Mouse (Mus musculus) forebrain, embryonic 11.5 days (tissue): Measurements from ENCODE around the gene Gm4869. TPM values are rescaled to one million over a fixed set of nuclear protein-coding genes. Genes with fewer than 3 reads are reported as not detected.
"Not testable (repeated sequence)": the region's sequence is repeated elsewhere in the genome, so short reads cannot be mapped to it uniquely, and the experiment has no call there.

Source experiments
- ATAC-seq: fragments of 200-750 bp; cut with Nextera tagmentation; replicated peaks from 2 replicates; pipeline ENCODE4 v1.8.0; 2017; ENCODE audit warnings: moderate TSS enrichment; ENCODE audit not compliant: low FRiP score
- DNase-seq: peaks from one replicate; pipeline ENCODE4 v3.0.0-alpha.2; 2017; ENCODE audit warnings: low spot score
- H3K27ac ChIP-seq: fragments of 300-500 bp; sonication (generic); 2 replicates; pipeline ENCODE4 v1.5.1; 2014; ENCODE audit warnings: low read depth, low read length
- H3K27me3 ChIP-seq: fragments of 300-500 bp; sonication (generic); 2 replicates; pipeline ENCODE4 v1.6.1; 2014; ENCODE audit warnings: mild to moderate bottlenecking, low read length, mixed read lengths; ENCODE audit not compliant: control insufficient read depth, insufficient read depth
- H3K36me3 ChIP-seq: fragments of 300-500 bp; sonication (generic); 2 replicates; pipeline ENCODE4 v1.6.1; 2014; ENCODE audit warnings: mild to moderate bottlenecking, low read length, moderate library complexity, mixed read lengths; ENCODE audit not compliant: control insufficient read depth, insufficient read depth
- H3K4me1 ChIP-seq: fragments of 300-500 bp; sonication (generic); replicated peaks from 2 replicates; pipeline ENCODE4 v1.6.1; 2014; ENCODE audit warnings: low read length, mixed read lengths; ENCODE audit not compliant: control insufficient read depth, insufficient read depth
- H3K4me2 ChIP-seq: fragments of 300-500 bp; sonication (generic); 2 replicates; pipeline ENCODE4 v1.6.1; 2014; ENCODE audit warnings: low read depth, mild to moderate bottlenecking, low read length, moderate library complexity, mixed read lengths; ENCODE audit not compliant: severe bottlenecking
- H3K4me3 ChIP-seq: fragments of 300-500 bp; sonication (generic); 2 replicates; pipeline ENCODE4 v1.5.1; 2014; ENCODE audit warnings: low read depth, low read length
- H3K9ac ChIP-seq: fragments of 300-500 bp; sonication (generic); 2 replicates; pipeline ENCODE4 v1.6.1; 2014; ENCODE audit warnings: low read length
- H3K9me3 ChIP-seq: fragments of 300-500 bp; sonication (generic); 2 replicates; pipeline ENCODE4 v1.6.1; 2016; ENCODE audit warnings: low read length, mixed read lengths; ENCODE audit not compliant: control insufficient read depth
- WGBS: fragments of 180-500 bp; shearing (Covaris S2); extraction: QIAGEN DNeasy Blood & Tissue Kit; methylation state at CpG from one replicate; pipeline ENCODE4 v1.1.7; 2014; 5-methylcytosine and 5-hydroxymethylcytosine counted together
- polyA plus RNA-seq: library from polyadenylated mRNA; unstranded; fragments of >200 nt; fragmentation: Nextera tagmentation; extraction: Ambion mirVana; gene quantifications from 2 replicates; pipeline ENCODE4 v1.2.1, GENCODE M21; 2014

The Gm4869 gene
- polyA plus RNA-seq, 1 experiment from 2014 or later = not detected

DNA sequence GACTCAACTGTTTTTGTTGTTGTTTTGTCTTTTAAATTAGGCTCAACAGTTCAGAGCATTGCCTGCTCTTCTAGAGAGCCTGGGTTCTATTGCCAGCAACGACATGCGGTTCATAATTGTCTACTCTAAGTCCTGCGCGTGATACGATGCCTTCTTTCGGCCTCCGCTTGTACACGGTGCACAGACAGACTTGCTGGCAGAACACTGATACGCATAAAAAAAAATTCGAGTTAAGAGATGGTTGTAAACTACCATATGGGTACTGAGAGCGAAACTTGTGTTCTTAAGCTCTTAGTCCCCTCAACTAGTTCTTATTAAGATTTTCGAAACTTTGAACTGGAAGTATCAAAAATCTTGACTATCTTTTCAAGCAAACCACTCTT is 27.3 kb upstream of the Gm4869 start:
- Histone ChIP-seq H3K36me3 (no peaks in the 10 kb centered on the region; the same call in 1 of the 2 replicates), H3K4me1 (peaks cover 9% of the 10 kb centered on the region), H3K4me2 (peak overlapping the region; percentile 59), H3K9me3 (no peaks in the 10 kb centered on the region), H3K4me3 (peak overlapping the region; percentile 96), H3K27ac (peak overlapping the region; percentile 94), H3K9ac (peak overlapping the region; percentile 92), H3K27me3 (no peaks in the 10 kb centered on the region)
- WGBS = under 1% methylated on average over 12 of the region's 12 CpGs
- DNase-seq = no peak
- no peak for ATAC-seq

DNA sequence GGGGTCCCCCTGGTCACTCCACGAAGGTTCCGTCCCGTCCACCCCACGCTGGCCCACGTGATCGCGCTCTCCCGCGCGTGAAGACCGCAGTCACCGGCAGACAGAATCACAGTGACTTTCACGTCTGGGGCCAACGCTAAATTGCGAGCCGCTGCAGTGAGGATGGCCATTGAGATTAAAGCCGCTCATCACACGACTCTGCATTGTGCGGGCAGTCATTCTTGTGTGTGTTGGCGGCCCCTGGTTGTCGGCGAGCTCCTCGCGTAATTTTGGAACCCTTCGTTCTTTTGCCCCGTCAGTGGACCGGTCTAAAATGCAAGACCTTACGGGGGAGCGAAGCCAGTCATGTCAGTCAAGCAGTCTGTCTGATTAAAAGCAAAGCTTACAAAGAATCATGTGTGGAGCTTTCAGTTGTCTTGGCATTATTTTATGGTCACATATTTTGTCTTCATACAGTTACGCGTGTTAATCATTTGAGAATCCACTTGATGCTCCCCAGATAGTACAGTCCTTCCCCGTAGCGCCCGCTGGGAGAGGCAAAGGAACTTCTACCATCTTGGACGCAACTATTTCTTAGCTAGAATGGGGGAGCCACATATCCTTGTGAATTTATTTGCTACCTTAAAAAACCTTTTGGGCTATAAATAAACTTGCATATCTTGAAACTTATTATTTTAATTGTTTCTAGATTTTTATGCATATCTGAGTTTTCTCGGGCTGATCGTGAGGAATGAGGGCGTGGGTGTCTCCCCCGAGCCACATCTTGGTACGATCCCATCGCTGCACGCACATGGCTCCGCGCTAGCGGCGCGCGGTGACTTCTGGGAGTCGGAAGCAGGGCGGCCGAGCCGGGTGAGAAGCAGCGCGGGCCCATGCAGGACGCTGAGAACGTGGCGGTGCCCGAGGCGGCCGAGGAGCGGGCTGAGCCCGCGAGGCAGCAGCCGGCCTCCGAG is 26.7 kb upstream of the Gm4869 start, which contains the start of gene Eif3b:
Gene Eif3b (plus strand): TSS at position 840 of the 953 bp plus-strand sequence.
- Histone ChIP-seq H3K9ac (peak within 1 kb of the TSS; percentile 92), H3K4me2 (peak within 1 kb of the TSS; percentile 59), H3K9me3 (no peaks in the 10 kb centered on the region), H3K4me3 (peak within 1 kb of the TSS; percentile 96), H3K4me1 (peaks cover 9% of the 10 kb centered on the region), H3K27me3 (no peaks in the 10 kb centered on the region), H3K36me3 (no peaks in the 10 kb centered on the region; the same call in 1 of the 2 replicates), H3K27ac (peak within 1 kb of the TSS; percentile 94)
- ATAC-seq (peak; percentile 94), DNase-seq (peak; percentile 92)
- WGBS = under 1% methylated on average over 65 of the region's 65 CpGs

DNA sequence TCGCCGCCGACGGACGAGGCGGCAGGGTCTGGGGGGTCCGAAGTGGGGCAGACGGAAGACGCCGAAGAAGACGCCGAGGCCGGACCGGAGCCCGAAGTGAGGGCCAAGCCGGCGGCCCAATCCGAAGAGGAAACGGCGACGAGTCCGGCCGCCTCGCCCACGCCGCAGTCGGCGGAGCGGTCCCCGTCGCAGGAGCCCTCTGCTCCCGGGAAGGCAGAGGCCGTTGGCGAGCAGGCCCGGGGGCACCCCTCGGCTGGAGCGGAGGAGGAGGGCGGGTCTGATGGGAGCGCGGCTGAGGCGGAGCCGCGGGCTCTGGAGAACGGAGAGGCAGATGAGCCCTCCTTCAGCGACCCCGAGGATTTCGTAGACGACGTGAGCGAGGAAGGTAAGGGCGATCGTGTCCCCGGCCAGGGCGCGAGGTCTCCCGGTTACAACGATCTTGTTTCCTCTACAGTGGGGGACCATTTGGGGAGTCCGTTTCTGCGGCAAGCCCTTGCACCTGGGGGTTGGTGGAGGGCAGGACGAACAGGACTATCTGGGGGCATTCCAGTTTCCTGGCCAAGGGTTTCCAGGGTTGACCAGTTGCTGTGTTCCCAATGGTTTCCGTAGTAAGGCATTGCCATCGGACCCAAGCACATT is 25.9 kb upstream of the Gm4869 start:
- peak; percentile 47 for ATAC-seq
- Histone ChIP-seq H3K27ac (peak overlapping the region; percentile 94; the same call in 1 of the 2 replicates), H3K9ac (peak overlapping the region; percentile 92), H3K4me2 (peak overlapping the region; percentile 59), H3K36me3 (no peaks in the 10 kb centered on the region; the same call in 1 of the 2 replicates), H3K4me1 (peaks cover 9% of the 10 kb centered on the region), H3K27me3 (no peaks in the 10 kb centered on the region), H3K9me3 (no peaks in the 10 kb centered on the region), H3K4me3 (peak overlapping the region; percentile 96)
- WGBS = under 1% methylated on average over 62 of the region's 62 CpGs
- no peak for DNase-seq

DNA sequence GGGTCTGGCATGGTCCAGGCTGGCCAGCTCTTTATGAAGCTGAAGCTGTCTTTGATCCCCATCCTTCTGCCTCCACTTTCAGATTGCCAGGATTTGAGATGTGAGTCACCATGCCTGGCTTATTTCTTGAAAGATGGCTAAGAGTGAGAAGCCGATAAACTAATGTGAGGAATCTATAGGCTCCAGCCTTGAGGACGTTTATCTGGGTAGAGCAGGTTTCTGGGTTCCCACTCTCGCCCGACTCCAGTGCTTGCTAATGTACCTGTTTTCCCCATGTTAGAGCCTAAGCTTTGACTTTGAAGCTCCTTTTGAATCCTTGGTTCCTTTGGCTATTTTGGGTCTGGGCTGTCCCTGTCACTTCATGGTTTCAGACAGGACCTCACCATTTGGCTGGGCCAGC is 24.8 kb upstream of the Gm4869 start:
- Histone ChIP-seq H3K4me3 (peak overlapping the region; percentile 96), H3K4me2 (peak overlapping the region; percentile 59), H3K36me3 (peaks cover 2% of the 10 kb centered on the region; the same call in 1 of the 2 replicates), H3K9me3 (no peaks in the 10 kb centered on the region), H3K27ac (no peak overlapping the region), H3K9ac (peak overlapping the region; percentile 92), H3K4me1 (peaks cover 9% of the 10 kb centered on the region), H3K27me3 (no peaks in the 10 kb centered on the region)
- no peak for ATAC-seq
- DNase-seq = no peak
- 59% methylated on average over 4 of the region's 4 CpGs for WGBS

DNA sequence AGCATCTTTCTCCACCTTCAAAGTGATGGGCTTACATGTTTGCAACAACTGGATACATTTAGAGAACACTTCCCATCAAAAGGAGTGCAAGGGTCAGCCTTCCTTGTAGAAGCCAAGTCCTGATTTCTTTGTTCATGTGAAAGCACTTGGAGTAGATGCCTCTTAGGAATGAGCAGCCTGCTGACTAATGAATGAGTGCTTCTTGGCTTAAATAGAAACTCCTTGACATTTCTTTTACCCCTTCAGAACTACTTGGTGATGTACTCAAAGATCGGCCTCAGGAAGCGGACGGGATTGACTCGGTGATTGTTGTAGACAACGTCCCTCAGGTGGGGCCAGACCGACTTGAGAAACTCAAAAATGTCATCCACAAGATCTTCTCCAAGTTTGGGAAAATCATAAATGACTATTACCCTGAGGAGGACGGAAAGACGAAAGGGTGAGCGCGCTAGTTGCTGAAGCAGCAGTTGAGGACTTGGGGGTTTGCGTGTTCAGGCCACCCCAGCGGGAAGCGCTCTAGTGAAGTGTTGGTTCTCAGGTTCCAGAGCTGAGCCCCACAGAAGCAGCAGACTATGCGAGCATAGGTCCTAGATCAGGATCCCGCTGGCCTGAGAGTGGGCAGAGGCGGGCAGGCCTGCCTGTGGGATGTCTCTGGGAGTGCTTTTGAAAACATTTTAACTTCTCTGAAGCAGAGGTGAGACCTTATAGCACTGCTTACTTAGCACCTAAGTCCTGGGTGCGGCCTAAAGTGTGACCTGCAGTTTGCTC is 20.2 kb upstream of the Gm4869 start:
- H3K4me2 ChIP-seq = no peak overlapping the region
- no peak overlapping the region for H3K4me3 ChIP-seq
- H3K27me3 ChIP-seq = no peaks in the 10 kb centered on the region
- 94% methylated on average over 17 of the region's 17 CpGs for WGBS
- peaks cover 4% of the 10 kb centered on the region; the same call in 1 of the 2 replicates for H3K36me3 ChIP-seq
- ATAC-seq (no peak), DNase-seq (no peak)
- H3K9ac ChIP-seq = no peak overlapping the region
- H3K4me1 ChIP-seq = peaks cover 9% of the 10 kb centered on the region
- no peak overlapping the region for H3K27ac ChIP-seq
- no peaks in the 10 kb centered on the region for H3K9me3 ChIP-seq

DNA sequence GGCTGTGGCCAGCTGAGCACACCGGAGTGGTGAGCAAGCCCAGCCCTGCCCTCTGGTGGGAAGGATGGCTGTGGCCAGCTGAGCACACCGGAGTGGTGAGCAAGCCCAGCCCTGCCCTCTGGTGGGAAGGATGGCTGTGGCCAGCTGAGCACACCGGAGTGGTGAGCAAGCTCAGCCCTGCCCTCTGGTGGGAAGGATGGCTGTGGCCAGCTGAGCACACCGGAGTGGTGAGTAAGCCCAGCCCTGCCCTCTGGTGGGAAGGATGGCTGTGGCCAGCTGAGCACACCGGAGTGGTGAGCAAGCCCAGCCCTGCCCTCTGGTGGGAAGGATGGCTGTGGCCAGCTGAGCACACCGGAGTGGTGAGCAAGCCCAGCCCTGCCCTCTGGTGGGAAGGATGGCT is 6.3 kb upstream of the Gm4869 start:
- not testable (repeated sequence) for H3K27me3 ChIP-seq, DNase-seq, H3K9ac ChIP-seq, ATAC-seq, H3K9me3 ChIP-seq, H3K4me1 ChIP-seq, H3K4me2 ChIP-seq, H3K4me3 ChIP-seq, H3K27ac ChIP-seq
- 100% methylated on average over 1 of the region's 6 CpGs for WGBS
- H3K36me3 ChIP-seq = peaks cover 50% of the 10 kb centered on the region

DNA sequence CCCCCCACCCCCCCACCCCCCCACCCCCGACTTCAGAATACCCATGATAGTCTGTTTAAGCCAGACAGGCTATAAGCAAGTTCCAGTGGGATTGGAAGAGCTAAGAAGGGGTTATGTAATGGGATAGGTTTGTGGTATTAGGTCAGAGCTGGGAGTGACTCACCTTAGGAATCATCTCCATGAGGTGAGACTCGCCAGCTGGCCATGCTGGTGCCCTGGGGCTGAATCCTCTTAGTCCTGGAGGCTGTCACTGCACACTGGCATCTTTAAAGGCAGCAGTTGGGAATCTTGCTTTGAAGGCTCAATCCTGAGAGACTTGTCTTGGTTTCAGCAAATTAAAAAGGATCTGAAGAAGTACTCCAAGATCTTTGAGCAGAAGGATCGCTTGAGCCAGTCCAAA is 4.0 kb upstream of the Gm4869 start:
- Histone ChIP-seq H3K27me3 (no peaks in the 10 kb centered on the region), H3K4me2 (no peak overlapping the region), H3K36me3 (peaks cover 48% of the 10 kb centered on the region), H3K4me1 (no peaks in the 10 kb centered on the region), H3K9me3 (no peaks in the 10 kb centered on the region), H3K27ac (no peak overlapping the region), H3K9ac (no peak overlapping the region), H3K4me3 (no peak overlapping the region)
- WGBS = 96% methylated on average over 3 of the region's 3 CpGs
- DNase-seq (no peak), ATAC-seq (no peak)

DNA sequence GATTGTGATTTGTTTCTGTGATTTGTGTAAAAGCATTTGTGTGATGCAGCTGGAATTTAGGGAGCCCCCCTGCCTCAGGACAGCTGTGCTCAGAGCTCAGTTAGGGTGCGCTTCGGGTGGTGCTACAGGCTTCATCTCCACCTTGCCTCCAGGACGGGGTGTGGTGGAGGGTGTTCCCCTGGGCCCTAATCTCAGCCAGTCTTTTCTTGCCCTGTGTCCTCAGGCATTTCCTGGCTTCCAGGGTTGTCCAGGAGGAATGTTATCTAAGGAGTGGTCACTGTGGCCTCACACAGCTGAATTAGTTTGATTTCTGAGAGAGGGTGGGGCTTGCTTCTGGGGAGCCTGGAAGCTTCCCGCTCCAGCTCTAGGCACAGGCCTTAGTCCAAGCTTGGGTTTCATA is 1.4 kb upstream of the Gm4869 start:
- H3K27me3 ChIP-seq = no peaks in the 10 kb centered on the region
- H3K9me3 ChIP-seq = no peaks in the 10 kb centered on the region
- H3K27ac ChIP-seq = no peak overlapping the region
- peaks cover 33% of the 10 kb centered on the region for H3K36me3 ChIP-seq
- H3K4me2 ChIP-seq = no peak overlapping the region
- no peak overlapping the region for H3K4me3 ChIP-seq
- ATAC-seq (no peak), DNase-seq (no peak)
- H3K4me1 ChIP-seq = no peaks in the 10 kb centered on the region
- 89% methylated on average over 4 of the region's 4 CpGs for WGBS
- H3K9ac ChIP-seq = no peak overlapping the region
